In genomic region chr2:180127675-180128074, GRCm38 (mm10) we compare ENCODE assay signal across 26 mouse cellular contexts. TPM values are rescaled to one million over a fixed set of nuclear protein-coding genes. Genes with fewer than 3 reads are reported as not detected.
DNase-seq lines count a peak whose midpoint lies in the region; ATAC-seq and TF ChIP-seq lines count a peak whose summit lies in the region.
"Had no signal": no experiment of that assay in that cellular context is flagged by ENCODE, and none has a peak within 500 bp of the region (broad histone marks: within the 10 kb centered on the region; RNA-seq: fewer than 3 reads in every experiment).

No protein-coding gene starts in this region.

- H3K4me1 ChIP-seq in hindbrain, embryonic 13.5 days (replicated peaks): peaks cover 30% of the 10 kb centered on the region
- H3K4me1 ChIP-seq in hindbrain, embryonic 12.5 days: peaks cover 16% of the 10 kb centered on the region
- H3K4me1 ChIP-seq in neural tube, embryonic 15.5 days: peaks cover 30% of the 10 kb centered on the region
- H3K4me1 ChIP-seq in stomach, postnatal 0 days (replicated peaks; ENCODE audit: control insufficient read depth, insufficient read depth): no peaks in the 10 kb centered on the region

- no peaks in the 10 kb centered on the region for H3K27me3 ChIP-seq in hindbrain, embryonic 13.5 days
- no peaks in the 10 kb centered on the region for H3K27me3 ChIP-seq in hindbrain, embryonic 12.5 days
- no peaks in the 10 kb centered on the region for H3K27me3 ChIP-seq in neural tube, embryonic 15.5 days (replicated peaks)
- no peaks in the 10 kb centered on the region for H3K27me3 ChIP-seq in stomach, postnatal 0 days (ENCODE audit: control insufficient read depth, insufficient read depth, low read length)
- H3K27me3 ChIP-seq: embryonic facial prominence, embryonic 15.5 days; heart, embryonic 15.5 days; hindbrain, embryonic 15.5 days; midbrain, embryonic 15.5 days; stomach, embryonic 15.5 days had no signal

- no peaks in the 10 kb centered on the region for H3K9me3 ChIP-seq in hindbrain, embryonic 13.5 days
- H3K9me3 ChIP-seq in hindbrain, embryonic 12.5 days (replicated peaks): no peaks in the 10 kb centered on the region
- no peaks in the 10 kb centered on the region for H3K9me3 ChIP-seq in neural tube, embryonic 15.5 days (replicated peaks)
- H3K9me3 ChIP-seq in stomach, postnatal 0 days (ENCODE audit: control insufficient read depth, low read length): no peaks in the 10 kb centered on the region
- H3K9me3 ChIP-seq: embryonic facial prominence, embryonic 15.5 days; heart, embryonic 15.5 days; hindbrain, embryonic 15.5 days; midbrain, embryonic 15.5 days; stomach, embryonic 15.5 days had no signal

- no peak for ATAC-seq in hindbrain, embryonic 13.5 days (ENCODE audit: low FRiP score)
- ATAC-seq in hindbrain, embryonic 12.5 days (ENCODE audit: low FRiP score): no peak
- no peak for ATAC-seq in neural tube, embryonic 15.5 days (ENCODE audit: low FRiP score)
- ATAC-seq in megakaryocyte, adult 5-6 weeks (ENCODE audit: poor library complexity, severe bottlenecking): peak; percentile 88
- no peak for ATAC-seq in stomach, postnatal 0 days (ENCODE audit: low FRiP score, low TSS enrichment)
- ATAC-seq: forebrain, embryonic 16.5 days; intestine, embryonic 16.5 days; midbrain, embryonic 15.5 days had no signal

- WGBS in hindbrain, embryonic 13.5 days: 67% methylated on average over 1 of the region's 1 CpGs
- whole genome bisulfite sequencing in hindbrain, embryonic 12.5 days: 65% methylated on average over 1 of the region's 1 CpGs
- 47% methylated on average over 1 of the region's 1 CpGs for WGBS in neural tube, embryonic 15.5 days
- 57% methylated on average over 1 of the region's 1 CpGs for WGBS in stomach, postnatal 0 days

- H3K27ac ChIP-seq in hindbrain, embryonic 13.5 days: 0 out of 2 replicates have a peak overlapping the region, but pooled peaks have one; percentile 13
- H3K27ac ChIP-seq in hindbrain, embryonic 12.5 days: no peak overlapping the region
- H3K27ac ChIP-seq in neural tube, embryonic 15.5 days (replicated peaks): peak overlapping the region; percentile 45; the same call in 1 of the 2 replicates
- H3K27ac ChIP-seq in stomach, postnatal 0 days (replicated peaks): peak overlapping the region; percentile 74; the same call in 1 of the 2 replicates
- H3K27ac ChIP-seq: heart, embryonic 15.5 days; hindbrain, embryonic 15.5 days; layer of hippocampus, adult 2 months; midbrain, embryonic 15.5 days; stomach, embryonic 15.5 days had no signal

- H3K4me2 ChIP-seq in hindbrain, embryonic 13.5 days: no peak overlapping the region
- H3K4me2 ChIP-seq in hindbrain, embryonic 12.5 days (replicated peaks): no peak overlapping the region
- H3K4me2 ChIP-seq in neural tube, embryonic 15.5 days: no peak overlapping the region
- H3K4me2 ChIP-seq in stomach, postnatal 0 days (replicated peaks; ENCODE audit: low read depth): no peak overlapping the region
- H3K4me2 ChIP-seq: embryonic facial prominence, embryonic 15.5 days; heart, embryonic 15.5 days; hindbrain, embryonic 15.5 days; midbrain, embryonic 15.5 days; stomach, embryonic 15.5 days had no signal

- H3K36me3 ChIP-seq in hindbrain, embryonic 13.5 days: peaks cover 13% of the 10 kb centered on the region
- H3K36me3 ChIP-seq in hindbrain, embryonic 12.5 days: peaks cover 12% of the 10 kb centered on the region; the same call in 1 of the 2 replicates
- H3K36me3 ChIP-seq in neural tube, embryonic 15.5 days: peaks cover 11% of the 10 kb centered on the region; the same call in 1 of the 2 replicates
- H3K36me3 ChIP-seq in stomach, postnatal 0 days (ENCODE audit: control insufficient read depth, insufficient read depth, low read length): no peaks in the 10 kb centered on the region
- H3K36me3 ChIP-seq: heart, embryonic 15.5 days; midbrain, embryonic 15.5 days; stomach, embryonic 15.5 days had no signal

- TF ChIP-seq EP300 in stomach, postnatal 0 days (optimal IDR thresholded peaks at IDR 0.05): no peak

- no peak overlapping the region for H3K9ac ChIP-seq in hindbrain, embryonic 13.5 days
- H3K9ac ChIP-seq in hindbrain, embryonic 12.5 days: no peak overlapping the region
- no peak overlapping the region for H3K9ac ChIP-seq in neural tube, embryonic 15.5 days (replicated peaks)
- H3K9ac ChIP-seq in stomach, postnatal 0 days (ENCODE audit: low read length): no peak overlapping the region
- H3K9ac ChIP-seq: embryonic facial prominence, embryonic 15.5 days; heart, embryonic 15.5 days; hindbrain, embryonic 15.5 days; midbrain, embryonic 15.5 days; stomach, embryonic 15.5 days had no signal

- no peak overlapping the region for H3K4me3 ChIP-seq in hindbrain, embryonic 13.5 days
- no peak overlapping the region for H3K4me3 ChIP-seq in hindbrain, embryonic 12.5 days
- H3K4me3 ChIP-seq in neural tube, embryonic 15.5 days (replicated peaks): no peak overlapping the region
- H3K4me3 ChIP-seq in stomach, postnatal 0 days (ENCODE audit: low read depth, low read length): no peak overlapping the region
- H3K4me3 ChIP-seq: embryonic facial prominence, embryonic 15.5 days; heart, embryonic 15.5 days; hindbrain, embryonic 15.5 days; layer of hippocampus, adult 2 months; midbrain, embryonic 15.5 days; myocyte; stomach, embryonic 15.5 days had no signal

- no peak for TF ChIP-seq CTCF in stomach, postnatal 0 days (IDR thresholded peaks at IDR 0.05; ENCODE audit: low read depth)

- no peak for DNase-seq in neural tube, embryonic 10.5 days (ENCODE audit: extremely low spot score, low spot score)
- DNase-seq in stomach, postnatal 0 days (ENCODE audit: low spot score): no peak
- DNase-seq in T-cell, adult 2 months (ENCODE audit: low spot score): no peak
- DNase-seq in adrenal gland, postnatal 10 days: no peak
- DNase-seq: adrenal gland, adult 2 months; cerebellum, adult 8-10 months; kidney, postnatal 25 days; lung, adult 2 months; lung, postnatal 4 days; thymus, adult 2 months; thymus, postnatal 4 days had no signal

RNA-seq across cellular contexts. Expression of gene Osbpl2, which starts 8.6 kb away (rescaled TPM):
- polyA plus RNA-seq in hindbrain, embryonic 13.5 days (2015; fragmentation: Nextera tagmentation; extraction: Ambion mirVana): 58.2 and 60.8 TPM in 2 replicates
- 52.2 and 53.8 TPM in 2 replicates for polyA plus RNA-seq in hindbrain, embryonic 12.5 days (2016; fragmentation: Nextera tagmentation; extraction: Ambion mirVana)
- 63.8 and 71.8 TPM in 2 replicates for polyA plus RNA-seq in neural tube, embryonic 15.5 days (2015; fragmentation: Nextera tagmentation; extraction: Ambion mirVana)
- total RNA-seq in megakaryocyte, adult 5-6 weeks (2015): 22.0 and 23.2 TPM in 2 replicates
- 39.8 and 62.2 TPM in 2 replicates for total RNA-seq in megakaryocyte, adult 5-6 weeks (2017)
- polyA plus RNA-seq in stomach, postnatal 0 days (2015; fragmentation: Nextera tagmentation; extraction: Ambion mirVana): 46.4 and 50.4 TPM in 2 replicates
- total RNA-seq in adrenal gland, postnatal 10 days (2021): 10 to 100 TPM; 30.2 to 34.0 TPM

RNA-seq across cellular contexts. Expression of gene Hrh3, which starts 23.4 kb away (rescaled TPM):
- polyA plus RNA-seq in hindbrain, embryonic 13.5 days (2015; fragmentation: Nextera tagmentation; extraction: Ambion mirVana): 3.1 TPM in 2 replicates
- polyA plus RNA-seq in hindbrain, embryonic 12.5 days (2016; fragmentation: Nextera tagmentation; extraction: Ambion mirVana): 4.1 and 4.2 TPM in 2 replicates
- polyA plus RNA-seq in neural tube, embryonic 15.5 days (2015; fragmentation: Nextera tagmentation; extraction: Ambion mirVana): 1.3 and 1.9 TPM in 2 replicates
- 0.04 TPM in 1 of 2 replicates, not detected in the other for total RNA-seq in megakaryocyte, adult 5-6 weeks (2015)
- total RNA-seq in megakaryocyte, adult 5-6 weeks (2017): not detected in 2 replicates
- polyA plus RNA-seq in stomach, postnatal 0 days (2015; fragmentation: Nextera tagmentation; extraction: Ambion mirVana): 0.05 TPM in 1 of 2 replicates, not detected in the other
- under 1 TPM; 0.09 to 0.76 TPM for total RNA-seq in adrenal gland, postnatal 10 days (2021)
- total RNA-seq: adrenal gland, adult 2 months; liver, adult 2 months had no signal
- polyA plus RNA-seq: heart, embryonic 15.5 days; kidney, embryonic 14.5 days; liver, adult 2 months had no signal

RNA-seq across cellular contexts. Expression of gene Adrm1, which starts 43.6 kb away (rescaled TPM):
- 208 and 213 TPM in 2 replicates for polyA plus RNA-seq in hindbrain, embryonic 13.5 days (2015; fragmentation: Nextera tagmentation; extraction: Ambion mirVana)
- 198 and 200 TPM in 2 replicates for polyA plus RNA-seq in hindbrain, embryonic 12.5 days (2016; fragmentation: Nextera tagmentation; extraction: Ambion mirVana)
- polyA plus RNA-seq in neural tube, embryonic 15.5 days (2015; fragmentation: Nextera tagmentation; extraction: Ambion mirVana): 196 and 203 TPM in 2 replicates
- total RNA-seq in megakaryocyte, adult 5-6 weeks (2015): 55.7 and 58.0 TPM in 2 replicates
- total RNA-seq in megakaryocyte, adult 5-6 weeks (2017): 32.0 and 39.1 TPM in 2 replicates
- polyA plus RNA-seq in stomach, postnatal 0 days (2015; fragmentation: Nextera tagmentation; extraction: Ambion mirVana): 141 TPM in 2 replicates
- 100 to 1,000 TPM; 102 to 111 TPM for total RNA-seq in adrenal gland, postnatal 10 days (2021)

RNA-seq across cellular contexts. Expression of gene Mtg2, which starts 57.3 kb away (rescaled TPM):
- polyA plus RNA-seq in hindbrain, embryonic 13.5 days (2015; fragmentation: Nextera tagmentation; extraction: Ambion mirVana): 31.9 and 35.0 TPM in 2 replicates
- 30.0 and 31.4 TPM in 2 replicates for polyA plus RNA-seq in hindbrain, embryonic 12.5 days (2016; fragmentation: Nextera tagmentation; extraction: Ambion mirVana)
- 35.1 and 37.6 TPM in 2 replicates for polyA plus RNA-seq in neural tube, embryonic 15.5 days (2015; fragmentation: Nextera tagmentation; extraction: Ambion mirVana)
- 3.3 and 4.9 TPM in 2 replicates for total RNA-seq in megakaryocyte, adult 5-6 weeks (2015)
- total RNA-seq in megakaryocyte, adult 5-6 weeks (2017): 4.5 and 6.6 TPM in 2 replicates
- 13.9 and 14.0 TPM in 2 replicates for polyA plus RNA-seq in stomach, postnatal 0 days (2015; fragmentation: Nextera tagmentation; extraction: Ambion mirVana)
- total RNA-seq in adrenal gland, postnatal 10 days (2021): 10 to 100 TPM; 13.1 to 18.9 TPM
